Mouse (Mus musculus) NIH3T3 (cell line): ENCODE measurements at regions not wholly inside any gene's neighbourhood (a gene's known extent, or its start where the extent isn't known, plus 50 kb on each side); places are given as distances from the start of the nearest gene placed in this dataset.
"Not testable (repeated sequence)": the region's sequence is repeated elsewhere in the genome, so short reads cannot be mapped to it uniquely, and the experiment has no call there.

Experiments used
- DNase-seq: peaks from one replicate; pipeline ENCODE4 v3.0.0-alpha.2; 2012; ENCODE audit warnings: low read depth

- DNase-seq, result no peak
Observed at GRCm38 (mm10) chr3:117265790-117266189, 94.9 kb downstream of the Plppr4 start.

GRCm38 (mm10) chr3:117247833-117248232, 112.8 kb downstream of the Plppr4 start:
- no peak for DNase-seq

GRCm38 (mm10) chr3:117241810-117242209, 118.9 kb downstream of the Plppr4 start:
- no peak for DNase-seq

- DNase-seq, result no peak
Observed at GRCm38 (mm10) chr3:117226616-117227015, 134.1 kb downstream of the Plppr4 start.

GRCm38 (mm10) chr3:117225041-117225440, 135.6 kb downstream of the Plppr4 start:
- no peak for DNase-seq

- DNase-seq, result no peak
Observed at GRCm38 (mm10) chr3:117217952-117218351, 142.7 kb downstream of the Plppr4 start.

GRCm38 (mm10) chr3:117191903-117192302, 168.8 kb downstream of the Plppr4 start:
- no peak for DNase-seq

GRCm38 (mm10) chr3:117188782-117189500, 171.7 kb downstream of the Plppr4 start:
- DNase-seq, result no peak

- DNase-seq, result no peak
Observed at GRCm38 (mm10) chr3:117183654-117184184, 177.0 kb downstream of the Plppr4 start.

- no peak for DNase-seq
Observed at GRCm38 (mm10) chr3:117169740-117170139, 190.9 kb downstream of the Plppr4 start.

GRCm38 (mm10) chr3:117163046-117163445, 194.3 kb upstream of the Palmd start:
- DNase-seq, result no peak

- not testable (repeated sequence) for DNase-seq
Observed at GRCm38 (mm10) chr3:117160689-117161088, 191.9 kb upstream of the Palmd start.

- peak; percentile 50 for DNase-seq
Observed at GRCm38 (mm10) chr3:117155274-117155673, 186.5 kb upstream of the Palmd start.

- DNase-seq, result peak; percentile 43
Observed at GRCm38 (mm10) chr3:117153011-117153473, 184.3 kb upstream of the Palmd start.

- no peak for DNase-seq
Observed at GRCm38 (mm10) chr3:117152414-117152813, 183.6 kb upstream of the Palmd start.

GRCm38 (mm10) chr3:117147414-117147813, 178.6 kb upstream of the Palmd start:
- DNase-seq, result no peak

- DNase-seq, result peak; percentile 50
Observed at GRCm38 (mm10) chr3:117139835-117140234, 171.0 kb upstream of the Palmd start.

- no peak for DNase-seq
Observed at GRCm38 (mm10) chr3:117138720-117139119, 169.9 kb upstream of the Palmd start.

GRCm38 (mm10) chr3:117132897-117133296, 164.1 kb upstream of the Palmd start:
- no peak for DNase-seq

GRCm38 (mm10) chr3:117122211-117122610, 153.4 kb upstream of the Palmd start:
- no peak for DNase-seq

GRCm38 (mm10) chr3:117120086-117121055, 151.6 kb upstream of the Palmd start:
- peak; percentile 72 for DNase-seq

GRCm38 (mm10) chr3:117119576-117119975, 150.8 kb upstream of the Palmd start:
- no peak for DNase-seq

- peak; percentile 16 for DNase-seq
Observed at GRCm38 (mm10) chr3:117117838-117118237, 149.1 kb upstream of the Palmd start.
